In genomic region chr17:56183658-56184103, GRCm38 (mm10) we compare ENCODE assay signal across 7 mouse cellular contexts. TPM values are rescaled to one million over a fixed set of nuclear protein-coding genes. Genes with fewer than 3 reads are reported as not detected.
A peak's percentile ranks its signal among the peaks of the same experiment; 100 is the strongest.
DNase-seq lines count a peak whose midpoint lies in the region; ATAC-seq lines count a peak whose summit lies in the region.

Gene Mydgf (minus strand): TSS chr17:56183920.

- H3K9ac ChIP-seq in intestine, embryonic 15.5 days: peak within 1 kb of the TSS; percentile 82

- peak within 1 kb of the TSS; percentile 87 for H3K4me2 ChIP-seq in intestine, embryonic 15.5 days (replicated peaks)

- H3K27me3 ChIP-seq in intestine, embryonic 15.5 days (replicated peaks): no peaks in the 10 kb centered on the region
- no peaks in the 10 kb centered on the region for H3K27me3 ChIP-seq in midbrain, embryonic 10.5 days (ENCODE audit: low read depth, poor library complexity, severe bottlenecking)

- peaks cover 42% of the 10 kb centered on the region for H3K36me3 ChIP-seq in intestine, embryonic 15.5 days
- H3K36me3 ChIP-seq in midbrain, embryonic 10.5 days: peaks cover 62% of the 10 kb centered on the region

- under 1% methylated on average over 47 of the region's 47 CpGs for WGBS in intestine, embryonic 15.5 days
- WGBS in midbrain, embryonic 10.5 days: under 1% methylated on average over 47 of the region's 47 CpGs

- peaks cover 29% of the 10 kb centered on the region for H3K4me1 ChIP-seq in intestine, embryonic 15.5 days (replicated peaks)
- H3K4me1 ChIP-seq in midbrain, embryonic 10.5 days: peaks cover 38% of the 10 kb centered on the region

- intact Hi-C loops in gastrocnemius, postnatal 36 days (cut with DNase I): no loop called here
- intact Hi-C loops in left cerebral cortex, postnatal 25 days (cut with DNase I): no loop called here

- peak within 1 kb of the TSS; percentile 72 for H3K27ac ChIP-seq in intestine, embryonic 15.5 days
- peak within 1 kb of the TSS; percentile 85 for H3K27ac ChIP-seq in midbrain, embryonic 10.5 days (replicated peaks)

- H3K4me3 ChIP-seq in intestine, embryonic 15.5 days (replicated peaks): peak within 1 kb of the TSS; percentile 81
- peak within 1 kb of the TSS; percentile 79 for H3K4me3 ChIP-seq in midbrain, embryonic 10.5 days

- ATAC-seq in intestine, embryonic 15.5 days: peak; percentile 94

- peak; percentile 97 for DNase-seq in adrenal gland, adult 2 months
- peak; percentile 88 for DNase-seq in embryo, embryonic 11.5 days (ENCODE audit: low read depth, low spot score)
- DNase-seq in gastrocnemius, postnatal 36 days: peak; percentile 97
- peak; percentile 98 for DNase-seq in left cerebral cortex, postnatal 25 days (ENCODE audit: low spot score in 2 of 2)
- peak; percentile 95 for DNase-seq in midbrain, embryonic 10.5 days (ENCODE audit: low spot score)
- peak; percentile 96 for DNase-seq in right cerebral cortex, postnatal 4 days

- no peaks in the 10 kb centered on the region for H3K9me3 ChIP-seq in intestine, embryonic 15.5 days
- no peaks in the 10 kb centered on the region for H3K9me3 ChIP-seq in midbrain, embryonic 10.5 days (replicated peaks)

RNA-seq across cellular contexts. Expression of gene Mydgf, which starts in this region (rescaled TPM):
- total RNA-seq in adrenal gland, adult 2 months (2021): 10 to 100 TPM; 51.8 to 55.3 TPM
- 70.5 and 71.0 TPM in 2 replicates for polyA plus RNA-seq in adrenal gland, adult 2 months (2012; rRNA removed)
- 10 to 100 TPM; 16.9 to 17.6 TPM for total RNA-seq in gastrocnemius, postnatal 36 days (2021)
- polyA plus RNA-seq in intestine, embryonic 15.5 days (2015; fragmentation: Nextera tagmentation; extraction: Ambion mirVana): 105 and 127 TPM in 2 replicates
- 10 to 100 TPM; 40.5 to 42.1 TPM for total RNA-seq in left cerebral cortex, postnatal 25 days (2021)
- polyA plus RNA-seq in midbrain, embryonic 10.5 days (2016; fragmentation: Nextera tagmentation; extraction: Ambion mirVana): 77.0 and 78.4 TPM in 2 replicates

Comparison
In these comparisons a context has a peak if more than half of its experiments do, and no peak if none do; other contexts are left out.
1. Peak in every context shown above with its lines: DNase-seq, ATAC-seq, H3K4me3 ChIP-seq and H3K27ac ChIP-seq.